Mouse (Mus musculus) stomach, postnatal 0 days (tissue): ENCODE data around the gene Galr2. TPM values are rescaled to one million over a fixed set of nuclear protein-coding genes. Genes with fewer than 3 reads are reported as not detected.

Experiments
- ATAC-seq: fragments of 200-750 bp; cut with Nextera tagmentation; 2 replicates; pipeline ENCODE4 v1.8.0; 2017; ENCODE audit not compliant: low FRiP score, low TSS enrichment
- DNase-seq: peaks from one replicate; pipeline ENCODE4 v3.0.0-alpha.2; 2016; ENCODE audit warnings: low spot score
- H3K27ac ChIP-seq: fragments of 300-500 bp; sonication (generic); replicated peaks from 2 replicates; pipeline ENCODE4 v1.5.1; 2014; ENCODE audit warnings: mild to moderate bottlenecking, control low read depth
- H3K27me3 ChIP-seq: fragments of 300-500 bp; sonication (generic); 2 replicates; pipeline ENCODE4 v1.6.1; 2014; ENCODE audit warnings: low read length; ENCODE audit not compliant: control insufficient read depth, insufficient read depth
- H3K36me3 ChIP-seq: fragments of 300-500 bp; sonication (generic); 2 replicates; pipeline ENCODE4 v1.6.1; 2014; ENCODE audit warnings: low read length, mixed read lengths; ENCODE audit not compliant: control insufficient read depth, insufficient read depth
- H3K4me1 ChIP-seq: fragments of 300-500 bp; sonication (generic); replicated peaks from 2 replicates; pipeline ENCODE4 v1.6.1; 2014; ENCODE audit warnings: antibody characterized with exemption; ENCODE audit not compliant: control insufficient read depth, insufficient read depth
- H3K4me2 ChIP-seq: fragments of 300-500 bp; sonication (generic); replicated peaks from 2 replicates; pipeline ENCODE4 v1.6.1; 2014; ENCODE audit warnings: low read depth, mild to moderate bottlenecking, control low read depth, moderate library complexity
- H3K4me3 ChIP-seq: fragments of 300-500 bp; sonication (generic); 2 replicates; pipeline ENCODE4 v1.5.1; 2014; ENCODE audit warnings: low read depth, low read length, control low read depth
- H3K9ac ChIP-seq: fragments of 300-500 bp; sonication (generic); 2 replicates; pipeline ENCODE4 v1.6.1; 2014; ENCODE audit warnings: mild to moderate bottlenecking, low read length, control low read depth, mixed read lengths
- H3K9me3 ChIP-seq: fragments of 300-500 bp; sonication (generic); 2 replicates; pipeline ENCODE4 v1.6.1; 2016; ENCODE audit warnings: low read length; ENCODE audit not compliant: control insufficient read depth
- CTCF ChIP-seq: IDR thresholded peaks from 2 replicates; pipeline ENCODE4 v1.5.1; 2016; ENCODE audit warnings: antibody characterized with exemption, low read depth, mild to moderate bottlenecking, moderate library complexity
- EP300 ChIP-seq: optimal IDR thresholded peaks from 2 replicates; pipeline ENCODE3; 2016; ENCODE audit warnings: antibody characterized with exemption
- WGBS: fragments of 180-500 bp; shearing (Covaris S2); extraction: QIAGEN DNeasy Blood & Tissue Kit; methylation state at CpG from one replicate; pipeline ENCODE4 v1.1.7; 2014; 5-methylcytosine and 5-hydroxymethylcytosine counted together
- polyA plus RNA-seq: library from polyadenylated mRNA; unstranded; fragments of >200 nt; fragmentation: Nextera tagmentation; extraction: Ambion mirVana; gene quantifications from 2 replicates; pipeline ENCODE4 v1.2.1, GENCODE M21; 2015

Gene Galr2
- polyA plus RNA-seq, 1 experiment from 2014 or later = 0.68 TPM

GRCm38 (mm10) chr11:116293538-116294137 lies 12.9 kb downstream of the Galr2 start:
- no peak for DNase-seq
- no peak for TF ChIP-seq CTCF
- TF ChIP-seq EP300 = no peak
- Histone ChIP-seq H3K9ac (peak overlapping the region; percentile 23; the same call in 1 of the 2 replicates), H3K4me3 (no peak overlapping the region), H3K4me2 (no peak overlapping the region), H3K27me3 (no peaks in the 10 kb centered on the region), H3K27ac (0 out of 2 replicates have a peak overlapping the region, but pooled peaks have one; percentile 18), H3K9me3 (no peaks in the 10 kb centered on the region), H3K36me3 (peaks cover 14% of the 10 kb centered on the region), H3K4me1 (no peaks in the 10 kb centered on the region)
- ATAC-seq = 0 out of 2 replicates have a peak, but pooled peaks have one; percentile 11
- 79% methylated on average over 11 of the region's 12 CpGs for WGBS

DNA sequence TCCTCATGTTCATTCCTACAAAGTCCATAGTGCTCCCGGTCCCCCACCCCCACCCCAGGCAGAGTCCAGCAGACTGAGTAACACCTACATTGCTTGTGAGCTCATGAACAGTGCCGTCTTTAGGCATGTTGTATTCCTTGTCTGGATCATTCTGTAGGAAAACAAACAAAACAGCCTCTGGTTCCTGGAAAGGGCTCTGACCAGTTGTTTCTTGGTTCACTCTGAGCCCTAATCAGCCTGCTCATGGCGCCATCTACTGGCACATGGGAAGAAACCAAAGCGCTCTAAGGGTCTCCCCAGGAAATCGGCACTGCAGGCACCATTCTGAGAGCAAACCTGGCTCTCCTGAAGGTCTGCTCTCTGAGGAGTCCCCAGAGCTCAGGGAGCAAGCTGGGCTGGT lies 13.6 kb downstream of the Galr2 start:
- ATAC-seq (peak; percentile 81), DNase-seq (peak; percentile 76)
- TF ChIP-seq CTCF = peak; percentile 88
- no peak for TF ChIP-seq EP300
- Histone ChIP-seq H3K4me2 (no peak overlapping the region), H3K9me3 (no peaks in the 10 kb centered on the region), H3K9ac (no peak overlapping the region), H3K27ac (0 out of 2 replicates have a peak overlapping the region, but pooled peaks have one; percentile 18), H3K4me1 (no peaks in the 10 kb centered on the region), H3K27me3 (no peaks in the 10 kb centered on the region), H3K4me3 (no peak overlapping the region), H3K36me3 (peaks cover 9% of the 10 kb centered on the region)
- WGBS = 21% methylated on average over 5 of the region's 5 CpGs

DNA sequence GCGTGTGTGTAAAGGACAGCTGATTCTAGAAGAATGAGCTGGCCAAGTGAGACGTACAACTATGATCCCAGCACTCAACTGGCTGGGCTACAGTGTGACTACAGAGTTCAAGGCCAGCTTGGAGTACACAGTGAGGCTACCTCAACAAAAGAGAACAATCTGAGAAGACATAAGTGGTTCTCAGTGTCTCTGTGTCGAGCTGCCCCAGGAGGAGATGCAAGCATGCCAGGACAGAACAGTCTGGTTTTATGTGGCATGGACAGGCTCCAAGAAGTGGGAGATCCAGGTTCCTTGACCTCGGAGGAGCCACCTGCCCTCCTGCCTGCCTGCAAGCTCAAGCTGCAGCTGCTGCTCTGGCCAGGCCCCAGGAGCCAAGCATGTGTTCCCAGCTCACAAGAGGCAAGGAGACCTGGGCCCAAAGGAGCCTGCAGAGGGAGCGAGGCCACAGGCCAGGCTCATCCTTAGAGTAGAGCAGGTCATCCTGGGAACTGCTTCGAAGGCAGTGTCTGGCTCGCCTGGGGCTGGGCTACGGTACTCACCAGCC lies 15.5 kb downstream of the Galr2 start:
- peaks cover 14% of the 10 kb centered on the region for H3K36me3 ChIP-seq
- no peak for ATAC-seq
- no peak overlapping the region for H3K4me3 ChIP-seq
- no peak overlapping the region for H3K9ac ChIP-seq
- no peak overlapping the region for H3K4me2 ChIP-seq
- H3K27ac ChIP-seq = no peak overlapping the region
- TF ChIP-seq CTCF = no peak
- no peak for TF ChIP-seq EP300
- 84% methylated on average over 8 of the region's 8 CpGs for WGBS
- no peaks in the 10 kb centered on the region for H3K27me3 ChIP-seq
- H3K4me1 ChIP-seq = no peaks in the 10 kb centered on the region
- no peaks in the 10 kb centered on the region for H3K9me3 ChIP-seq
- DNase-seq = no peak

DNA sequence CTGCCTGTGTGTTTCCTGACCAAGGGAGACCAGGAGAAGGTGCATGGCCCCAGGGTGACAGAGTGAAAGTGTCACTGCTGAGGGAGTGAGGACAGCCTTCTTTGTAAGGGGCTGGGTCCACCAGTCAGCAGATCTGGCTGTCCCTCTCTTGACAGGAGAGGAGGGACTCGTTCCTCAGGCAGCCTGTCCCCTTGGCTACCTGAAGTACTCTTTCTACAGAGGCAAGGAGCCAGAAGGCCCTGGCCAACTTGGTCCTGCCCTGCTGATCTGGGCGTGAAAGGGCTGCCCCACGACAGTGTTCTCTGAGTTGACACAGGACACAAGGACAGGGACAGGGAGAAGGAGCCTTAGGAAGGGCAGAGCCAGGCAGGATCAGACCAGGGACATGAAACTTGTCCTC lies 16.3 kb downstream of the Galr2 start:
- Histone ChIP-seq H3K27me3 (no peaks in the 10 kb centered on the region), H3K27ac (no peak overlapping the region), H3K4me2 (no peak overlapping the region), H3K4me1 (no peaks in the 10 kb centered on the region), H3K36me3 (peaks cover 18% of the 10 kb centered on the region), H3K9ac (no peak overlapping the region), H3K9me3 (no peaks in the 10 kb centered on the region), H3K4me3 (no peak overlapping the region)
- TF ChIP-seq EP300 (no peak), CTCF (no peak)
- DNase-seq = no peak
- WGBS = 64% methylated on average over 3 of the region's 3 CpGs
- ATAC-seq = no peak

- Histone ChIP-seq H3K27ac (no peak overlapping the region), H3K4me1 (no peaks in the 10 kb centered on the region), H3K9me3 (no peaks in the 10 kb centered on the region), H3K4me3 (no peak overlapping the region), H3K27me3 (no peaks in the 10 kb centered on the region), H3K9ac (no peak overlapping the region), H3K36me3 (peaks cover 20% of the 10 kb centered on the region), H3K4me2 (no peak overlapping the region)
- DNase-seq = no peak
- no peak for ATAC-seq
- WGBS = 91% methylated on average over 11 of the region's 11 CpGs
- TF ChIP-seq CTCF (no peak), EP300 (no peak)
Measured at GRCm38 (mm10) chr11:116298221-116298620, 17.5 kb downstream of the Galr2 start.

DNA sequence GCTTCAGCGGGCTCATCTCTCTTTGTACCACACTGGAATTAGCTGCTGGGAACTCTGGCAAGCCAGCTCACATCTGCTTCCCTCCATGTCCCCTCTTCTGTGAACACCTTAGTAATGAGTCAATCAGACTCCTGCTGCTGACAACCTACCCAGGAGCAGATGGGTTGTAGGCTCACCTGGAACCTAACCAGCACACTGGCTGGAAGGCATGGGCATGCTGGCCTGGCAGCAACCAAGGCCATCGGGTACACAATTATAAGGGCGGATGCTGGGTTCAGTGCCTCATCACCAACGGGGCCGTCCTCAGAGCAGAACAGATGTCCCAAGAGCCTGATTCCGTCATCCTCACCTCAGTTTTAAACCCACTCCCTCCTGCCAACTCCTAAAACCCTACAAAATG lies 17.9 kb downstream of the Galr2 start:
- TF ChIP-seq CTCF = no peak
- TF ChIP-seq EP300 = no peak
- Histone ChIP-seq H3K4me2 (no peak overlapping the region), H3K4me1 (no peaks in the 10 kb centered on the region), H3K27ac (no peak overlapping the region), H3K9ac (no peak overlapping the region), H3K36me3 (peaks cover 24% of the 10 kb centered on the region), H3K27me3 (no peaks in the 10 kb centered on the region), H3K4me3 (no peak overlapping the region), H3K9me3 (no peaks in the 10 kb centered on the region)
- no peak for DNase-seq
- no peak for ATAC-seq
- 92% methylated on average over 6 of the region's 6 CpGs for WGBS
